Mouse (Mus musculus) forebrain, embryonic 13.5 days (tissue): ENCODE data around the gene Gpr55. TPM values are rescaled to one million over a fixed set of nuclear protein-coding genes. Genes with fewer than 3 reads are reported as not detected.

Experiments used
- ATAC-seq: fragments of 200-750 bp; cut with Nextera tagmentation; 2 replicates; pipeline ENCODE4 v1.8.0; 2017
- H3K27ac ChIP-seq: fragments of 300-500 bp; sonication (generic); 2 replicates; pipeline ENCODE4 v1.5.1; 2015; ENCODE audit warnings: inconsistent platforms, mild to moderate bottlenecking, moderate library complexity
- H3K27me3 ChIP-seq: fragments of 300-500 bp; sonication (generic); 2 replicates; pipeline ENCODE4 v1.6.1; 2015; ENCODE audit warnings: mild to moderate bottlenecking, inconsistent platforms
- H3K36me3 ChIP-seq: fragments of 300-500 bp; sonication (generic); 2 replicates; pipeline ENCODE4 v1.6.1; 2015; ENCODE audit warnings: mild to moderate bottlenecking, inconsistent platforms; ENCODE audit not compliant: poor library complexity, severe bottlenecking
- H3K4me1 ChIP-seq: fragments of 300-500 bp; sonication (generic); 2 replicates; pipeline ENCODE4 v1.6.1; 2015; ENCODE audit warnings: inconsistent platforms
- H3K4me2 ChIP-seq: fragments of 300-500 bp; sonication (generic); 2 replicates; pipeline ENCODE4 v1.6.1; 2015; ENCODE audit warnings: inconsistent platforms, mild to moderate bottlenecking, moderate library complexity
- H3K4me3 ChIP-seq: fragments of 300-500 bp; sonication (generic); 2 replicates; pipeline ENCODE4 v1.5.1; 2015; ENCODE audit warnings: mild to moderate bottlenecking, inconsistent platforms
- H3K9ac ChIP-seq: fragments of 300-500 bp; sonication (generic); 2 replicates; pipeline ENCODE4 v1.6.1; 2015; ENCODE audit warnings: mild to moderate bottlenecking, inconsistent platforms
- H3K9me3 ChIP-seq: fragments of 300-500 bp; sonication (generic); replicated peaks from 2 replicates; pipeline ENCODE4 v1.6.1; 2016; ENCODE audit warnings: inconsistent platforms
- WGBS: fragments of 180-500 bp; shearing (Covaris S2); methylation state at CpG from one replicate; pipeline ENCODE4 v1.1.7; 2015; 5-methylcytosine and 5-hydroxymethylcytosine counted together
- polyA plus RNA-seq: library from polyadenylated mRNA; unstranded; fragments of >200 nt; fragmentation: Nextera tagmentation; extraction: Ambion mirVana; gene quantifications from 2 replicates; pipeline ENCODE4 v1.2.1, GENCODE M21; 2015

Gene Gpr55
- polyA plus RNA-seq, 1 experiment from 2014 or later = not detected

DNA sequence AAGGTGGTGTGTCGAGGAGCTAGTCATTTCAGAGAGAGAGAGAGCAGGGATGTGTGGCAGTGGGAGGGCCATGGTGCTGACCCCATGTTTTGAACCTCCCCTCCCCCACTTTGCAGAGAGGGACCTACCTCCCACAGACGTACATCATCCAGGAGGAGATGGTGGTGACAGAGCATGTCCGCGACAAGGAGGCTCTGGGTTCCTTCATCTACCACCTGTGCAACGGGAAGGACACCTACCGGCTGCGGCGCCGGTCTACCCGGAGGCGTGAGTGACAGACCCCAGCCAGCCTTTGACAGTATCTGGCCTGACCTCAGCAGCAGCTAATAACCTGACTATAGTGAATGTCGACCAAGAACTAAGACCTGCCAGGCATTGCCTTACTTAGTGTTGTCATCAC is 53.9 kb downstream of the Gpr55 start:
- Histone ChIP-seq H3K9me3 (no peaks in the 10 kb centered on the region), H3K4me2 (no peak overlapping the region), H3K4me1 (peaks cover 14% of the 10 kb centered on the region), H3K36me3 (peaks cover 64% of the 10 kb centered on the region), H3K27ac (no peak overlapping the region), H3K27me3 (no peaks in the 10 kb centered on the region), H3K9ac (no peak overlapping the region), H3K4me3 (no peak overlapping the region)
- no peak for ATAC-seq
- 97% methylated on average over 12 of the region's 12 CpGs for WGBS

DNA sequence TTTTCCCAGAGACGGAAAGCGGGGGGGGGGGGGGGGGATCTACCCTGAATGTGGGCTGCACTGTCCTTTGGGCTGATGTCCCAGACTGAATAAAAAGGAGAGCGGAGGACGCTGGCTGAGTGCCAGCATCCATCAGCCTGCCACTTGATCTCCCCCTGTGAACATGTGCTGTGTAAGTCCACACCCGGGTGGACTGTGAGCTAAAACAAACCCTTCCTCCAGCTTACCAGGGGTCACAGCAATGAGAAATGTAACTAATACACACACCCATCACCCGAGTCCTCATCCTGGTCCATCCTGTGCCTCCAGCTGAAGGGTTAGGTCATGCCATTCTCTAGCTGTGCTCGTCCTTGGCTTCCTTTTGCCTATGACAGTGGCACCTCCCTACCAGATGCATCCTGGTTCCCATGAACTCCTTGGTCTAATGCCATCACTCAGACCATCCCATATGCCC is 58.7 kb downstream of the Gpr55 start:
- H3K36me3 ChIP-seq = peaks cover 43% of the 10 kb centered on the region
- H3K4me3 ChIP-seq = no peak overlapping the region
- H3K9ac ChIP-seq = no peak overlapping the region
- peaks cover 62% of the 10 kb centered on the region for H3K4me1 ChIP-seq
- peak; percentile 71 for ATAC-seq
- H3K27me3 ChIP-seq = no peaks in the 10 kb centered on the region
- 18% methylated on average over 7 of the region's 7 CpGs for WGBS
- peak overlapping the region; percentile 70 for H3K27ac ChIP-seq
- peak overlapping the region; percentile 30 for H3K4me2 ChIP-seq
- H3K9me3 ChIP-seq = no peaks in the 10 kb centered on the region

DNA sequence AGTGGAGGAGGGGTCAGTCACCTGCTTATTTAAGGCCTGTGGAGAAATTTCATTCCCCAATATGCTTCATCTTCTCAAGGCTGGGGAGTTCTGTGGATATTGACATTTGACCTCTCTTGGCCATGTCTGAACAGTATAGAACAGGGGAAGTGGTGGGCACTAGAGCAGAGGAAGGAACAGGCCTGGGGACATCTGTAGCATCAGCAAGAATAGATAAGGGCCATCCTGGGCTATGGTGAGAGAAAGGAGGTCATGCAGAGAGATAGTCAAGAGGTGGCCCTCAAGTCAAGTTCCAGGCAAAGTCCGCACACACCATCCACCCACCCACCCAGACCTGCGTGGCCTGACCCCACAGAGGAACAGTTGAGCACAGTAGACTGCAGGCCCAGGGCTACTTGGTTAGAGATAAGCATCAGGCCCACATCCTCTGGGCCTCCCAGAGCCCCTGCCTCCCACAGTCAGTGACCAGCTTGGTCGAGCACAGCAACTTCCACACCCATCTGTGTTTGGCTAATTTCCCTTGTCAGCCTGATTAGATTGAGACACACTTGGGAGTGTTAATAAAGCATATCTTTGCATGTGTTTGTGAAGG is 59.2 kb downstream of the Gpr55 start:
- Histone ChIP-seq H3K4me1 (peaks cover 67% of the 10 kb centered on the region), H3K9me3 (no peaks in the 10 kb centered on the region)

DNA sequence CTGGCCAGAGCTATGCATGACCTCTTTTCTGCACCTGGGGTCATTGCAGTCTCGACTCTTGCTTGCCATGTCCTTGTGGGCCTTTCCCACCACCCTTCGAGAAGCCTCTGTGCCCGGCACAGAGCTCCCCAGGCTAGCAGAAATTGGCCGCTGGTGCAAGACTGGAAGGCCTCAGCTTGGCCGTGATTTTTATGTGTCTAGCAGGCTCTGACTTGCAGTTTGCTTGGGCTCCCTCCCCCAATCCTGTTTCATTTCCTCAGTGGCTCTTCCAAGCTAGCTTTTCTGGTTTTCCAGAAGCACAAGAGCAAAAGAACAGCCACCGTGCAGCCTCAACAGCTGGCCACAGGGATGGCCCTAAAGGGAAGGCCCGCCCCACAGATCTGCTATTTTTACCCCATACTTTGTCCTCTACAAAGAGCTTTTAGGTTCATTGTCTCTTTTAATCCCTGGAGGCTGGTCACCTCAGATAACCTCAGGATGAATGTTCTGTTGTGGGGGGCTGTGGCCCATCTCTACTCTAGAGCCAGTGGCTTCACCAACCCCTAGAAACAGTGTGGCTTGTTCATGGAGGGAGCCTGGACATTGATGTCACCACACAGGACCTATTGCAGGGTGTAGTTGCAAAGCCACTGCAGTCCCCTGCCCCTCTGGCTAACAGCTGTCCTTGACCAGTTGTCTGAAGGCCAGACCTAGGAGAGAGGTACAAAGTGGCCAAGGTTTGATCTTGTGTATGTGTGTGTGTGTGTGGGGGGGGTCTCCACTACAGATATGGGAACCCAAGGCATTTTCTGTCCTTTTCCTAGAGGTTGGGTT is 60.1 kb downstream of the Gpr55 start:
- Histone ChIP-seq H3K9me3 (no peaks in the 10 kb centered on the region), H3K9ac (peak overlapping the region; percentile 53; the same call in 1 of the 2 replicates), H3K27ac (peak overlapping the region; percentile 70), H3K4me3 (no peak overlapping the region), H3K27me3 (no peaks in the 10 kb centered on the region), H3K4me1 (peaks cover 76% of the 10 kb centered on the region), H3K36me3 (peaks cover 29% of the 10 kb centered on the region), H3K4me2 (no peak overlapping the region; the same call in 1 of the 2 replicates)
- no peak for ATAC-seq
- WGBS = 70% methylated on average over 7 of the region's 7 CpGs

More for the DNA sequence above, 59.2 kb downstream of the Gpr55 start:
- peak; percentile 56 for ATAC-seq
- H3K4me3 ChIP-seq = no peak overlapping the region
- peak overlapping the region; percentile 70 for H3K27ac ChIP-seq
- peaks cover 38% of the 10 kb centered on the region for H3K36me3 ChIP-seq
- 50% methylated on average over 3 of the region's 3 CpGs for whole genome bisulfite sequencing
- peak overlapping the region; percentile 30; the same call in 1 of the 2 replicates for H3K4me2 ChIP-seq
- no peak overlapping the region for H3K9ac ChIP-seq
- no peaks in the 10 kb centered on the region for H3K27me3 ChIP-seq

DNA sequence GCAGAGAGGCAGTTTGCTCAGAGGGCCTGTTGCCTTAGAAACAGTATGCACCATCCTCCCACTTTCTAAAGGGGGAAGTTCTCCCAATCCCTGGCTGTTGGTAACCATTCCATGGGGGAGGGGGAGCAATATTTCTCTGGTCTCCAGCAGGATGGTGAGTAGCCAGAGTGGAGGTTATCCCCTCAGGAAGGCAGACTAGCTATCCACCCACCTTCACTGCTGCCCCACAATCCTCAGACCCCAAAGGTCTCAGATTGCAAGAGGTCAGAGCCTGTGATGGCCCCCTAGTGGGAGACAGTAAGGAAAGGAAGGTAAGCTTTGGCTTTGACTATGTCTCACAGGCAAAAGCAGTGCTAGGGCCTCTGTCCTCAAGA is 61.4 kb downstream of the Gpr55 start:
- Histone ChIP-seq H3K4me1 (peaks cover 83% of the 10 kb centered on the region), H3K9ac (peak overlapping the region; percentile 37; the same call in 1 of the 2 replicates), H3K27ac (peak overlapping the region; percentile 87), H3K27me3 (no peaks in the 10 kb centered on the region), H3K9me3 (no peaks in the 10 kb centered on the region), H3K4me2 (peak overlapping the region; percentile 89), H3K4me3 (peak overlapping the region; percentile 2; the same call in 1 of the 2 replicates), H3K36me3 (peaks cover 16% of the 10 kb centered on the region)
- ATAC-seq = no peak

DNA sequence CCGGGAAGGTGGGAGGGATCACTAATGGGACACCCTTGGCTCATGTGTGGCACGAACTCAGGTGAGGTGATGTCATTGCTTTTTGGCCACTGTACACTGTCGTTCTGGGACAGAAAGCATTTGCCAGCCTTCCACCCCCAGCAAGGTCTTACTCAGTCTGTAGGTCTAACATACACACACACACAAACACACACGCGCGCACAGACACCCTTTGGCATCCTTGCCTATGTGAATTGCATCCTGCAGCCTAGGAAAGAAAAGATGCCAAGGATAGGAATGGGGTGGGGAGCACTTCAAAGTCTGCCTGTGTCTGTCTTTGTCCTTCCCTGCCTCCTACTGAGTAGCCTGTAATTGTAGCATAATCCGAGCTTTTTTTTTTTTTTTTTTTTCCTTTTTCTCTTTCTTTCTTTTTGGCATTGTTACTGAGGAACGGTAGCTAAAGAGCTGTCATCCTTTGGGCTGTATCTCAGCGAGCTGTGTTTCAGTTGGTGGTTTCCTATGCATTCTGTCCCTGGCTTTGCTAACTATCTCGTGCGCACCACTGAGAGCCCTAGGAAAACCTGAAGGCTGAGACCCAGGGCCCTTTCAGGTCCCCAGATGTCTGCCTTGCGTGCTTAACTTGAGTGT is 61.9 kb downstream of the Gpr55 start:
- no peak for ATAC-seq
- peaks cover 85% of the 10 kb centered on the region for H3K4me1 ChIP-seq
- H3K9me3 ChIP-seq = no peaks in the 10 kb centered on the region
- peaks cover 11% of the 10 kb centered on the region for H3K36me3 ChIP-seq
- whole genome bisulfite sequencing = 19% methylated on average over 12 of the region's 12 CpGs
- H3K9ac ChIP-seq = peak overlapping the region; percentile 50
- H3K4me3 ChIP-seq = peak overlapping the region; percentile 2
- peak overlapping the region; percentile 89 for H3K4me2 ChIP-seq
- no peaks in the 10 kb centered on the region for H3K27me3 ChIP-seq
- H3K27ac ChIP-seq = peak overlapping the region; percentile 87

DNA sequence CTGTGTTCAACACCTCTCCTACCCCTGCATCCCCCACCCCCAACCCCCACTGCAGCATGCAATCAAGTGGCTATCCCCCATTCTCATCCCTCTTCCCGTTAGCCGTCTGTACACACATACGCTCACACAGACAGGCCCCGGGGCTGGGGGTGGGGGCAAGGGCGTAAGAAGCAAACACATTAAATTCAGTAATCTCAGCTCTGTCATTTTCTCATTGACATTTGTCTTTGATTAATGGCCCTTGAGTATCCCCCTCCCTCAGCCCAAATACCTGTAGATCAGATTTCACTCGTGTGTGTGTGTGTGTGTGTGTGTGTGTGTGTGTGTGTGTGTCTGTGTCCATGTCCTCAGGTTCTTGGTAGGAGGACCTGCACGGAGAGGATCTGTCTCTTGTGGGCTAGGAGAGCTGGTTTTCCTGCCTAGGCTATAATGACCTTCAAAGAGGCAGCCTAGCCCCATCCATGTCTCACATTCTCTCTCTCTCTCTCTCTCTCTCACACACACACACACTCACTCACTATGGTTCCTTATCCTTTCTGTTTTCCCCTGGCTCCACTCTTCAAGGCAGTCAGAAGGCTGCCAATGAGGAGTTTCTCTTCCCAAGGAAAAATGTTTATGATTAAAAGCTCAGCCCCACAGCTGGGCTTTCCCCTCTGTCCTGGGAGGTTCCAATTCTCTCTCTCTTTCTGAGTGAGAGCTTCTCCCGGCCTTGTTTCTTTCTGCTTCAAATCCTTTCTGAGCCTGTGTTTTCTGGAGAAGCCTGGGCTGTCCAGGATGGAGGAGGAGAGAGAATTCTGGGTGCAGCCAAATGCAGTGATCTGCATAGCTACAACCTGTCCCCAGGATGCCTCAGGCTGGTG is 62.7 kb downstream of the Gpr55 start:
- Histone ChIP-seq H3K27me3 (no peaks in the 10 kb centered on the region), H3K4me2 (peak overlapping the region; percentile 89), H3K9ac (peak overlapping the region; percentile 50), H3K4me3 (peak overlapping the region; percentile 3), H3K36me3 (peaks cover 4% of the 10 kb centered on the region), H3K4me1 (peaks cover 87% of the 10 kb centered on the region), H3K27ac (peak overlapping the region; percentile 87), H3K9me3 (no peaks in the 10 kb centered on the region)
- ATAC-seq = no peak
- WGBS = 24% methylated on average over 8 of the region's 8 CpGs

DNA sequence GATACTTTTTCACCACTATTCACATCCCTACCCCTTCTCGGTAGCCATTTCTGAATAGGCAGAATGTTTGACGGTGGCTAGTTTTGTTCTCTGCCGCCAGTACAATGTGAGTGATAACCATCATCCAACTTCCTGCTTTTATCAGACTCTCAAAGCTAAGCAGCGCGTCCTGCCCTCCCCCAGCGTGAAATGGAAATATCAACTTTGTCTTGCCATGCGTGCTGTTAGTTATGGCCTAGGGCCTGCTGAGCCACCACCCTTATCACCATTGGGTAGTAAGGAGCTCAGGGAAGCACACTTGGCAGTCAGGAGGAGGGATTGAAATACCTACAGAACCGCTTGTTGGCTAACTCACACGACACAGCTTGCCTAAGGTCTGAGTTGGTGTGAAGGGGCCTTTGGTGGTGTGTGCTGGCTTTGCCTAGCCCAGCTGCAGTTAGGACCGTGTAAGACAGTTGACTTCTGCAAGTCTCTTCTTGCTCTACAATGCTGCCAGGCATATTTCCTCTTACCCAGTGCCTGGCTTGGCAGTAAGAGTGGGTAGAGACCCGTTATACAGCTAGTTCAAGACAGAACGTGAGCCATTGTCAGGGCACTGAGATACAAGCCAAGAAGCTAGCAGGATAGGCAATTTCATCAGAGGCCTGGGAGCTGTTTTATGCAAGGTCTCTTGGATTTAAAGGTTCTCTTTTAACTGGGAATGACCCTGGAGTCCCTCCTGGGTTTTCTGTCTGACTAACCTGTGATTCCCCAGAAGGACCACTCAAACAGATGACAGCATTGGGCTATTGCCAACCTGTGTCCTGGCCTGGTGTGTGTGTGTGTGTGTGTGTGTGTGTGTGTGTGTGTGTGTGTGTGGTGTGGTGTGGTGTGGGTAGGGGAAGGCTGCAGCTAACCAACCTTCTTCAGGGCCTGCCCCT is 63.8 kb downstream of the Gpr55 start:
- peak overlapping the region; percentile 70; the same call in 1 of the 2 replicates for H3K4me3 ChIP-seq
- ATAC-seq = no peak
- H3K9me3 ChIP-seq = no peaks in the 10 kb centered on the region
- H3K9ac ChIP-seq = peak overlapping the region; percentile 51
- no peaks in the 10 kb centered on the region for H3K27me3 ChIP-seq
- 72% methylated on average over 12 of the region's 12 CpGs for WGBS
- no peaks in the 10 kb centered on the region for H3K36me3 ChIP-seq
- peak overlapping the region; percentile 89 for H3K4me2 ChIP-seq
- H3K27ac ChIP-seq = peak overlapping the region; percentile 87
- peaks cover 76% of the 10 kb centered on the region for H3K4me1 ChIP-seq

DNA sequence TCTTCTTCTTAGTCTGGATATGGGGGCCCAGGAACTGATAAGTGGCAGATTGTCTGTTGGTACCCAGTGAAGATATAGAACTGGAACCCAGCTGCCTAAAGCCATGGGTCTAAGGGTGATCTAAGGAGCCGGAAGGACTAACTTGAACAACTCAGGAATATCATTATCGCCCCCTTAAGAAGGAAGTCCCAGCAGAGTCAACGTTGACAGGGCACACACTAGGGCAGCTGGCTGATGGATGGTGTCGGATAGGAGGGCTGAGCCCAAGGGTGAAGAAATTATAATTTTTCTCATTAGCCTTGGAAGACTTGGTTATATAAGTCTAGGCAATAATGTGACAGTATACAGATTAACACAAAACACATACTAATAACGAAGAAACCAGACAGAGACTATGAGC is 64.7 kb downstream of the Gpr55 start:
- Histone ChIP-seq H3K27ac (peak overlapping the region; percentile 77; the same call in 1 of the 2 replicates), H3K36me3 (no peaks in the 10 kb centered on the region), H3K4me2 (peak overlapping the region; percentile 89), H3K27me3 (no peaks in the 10 kb centered on the region), H3K4me3 (peak overlapping the region; percentile 70), H3K9me3 (no peaks in the 10 kb centered on the region), H3K9ac (peak overlapping the region; percentile 77), H3K4me1 (peaks cover 67% of the 10 kb centered on the region)
- ATAC-seq = no peak
- WGBS = 67% methylated on average over 5 of the region's 5 CpGs

DNA sequence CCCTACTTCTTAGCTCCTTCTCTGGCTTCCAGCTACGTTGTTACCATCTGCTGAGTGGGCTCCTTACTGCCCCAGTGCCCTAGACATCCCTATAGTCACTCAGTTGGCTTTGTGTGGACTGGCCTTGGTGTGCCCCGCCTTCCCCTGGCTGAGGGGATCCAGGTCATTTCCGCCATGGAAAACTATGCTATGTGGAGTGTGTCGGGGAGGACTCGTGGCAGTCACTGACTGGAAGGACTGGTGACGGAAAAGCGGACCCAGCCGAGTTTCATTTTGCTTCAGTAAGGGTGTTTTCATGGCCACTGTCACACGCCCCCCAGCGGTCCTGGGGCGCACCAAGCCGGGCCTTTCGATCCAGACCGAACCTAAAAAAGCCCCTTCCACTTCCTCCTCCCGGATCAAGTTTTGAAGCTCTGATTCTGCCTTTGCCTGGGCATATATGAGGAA is 65.4 kb downstream of the Gpr55 start:
- Histone ChIP-seq H3K4me1 (peaks cover 60% of the 10 kb centered on the region), H3K9ac (peak overlapping the region; percentile 77), H3K27me3 (no peaks in the 10 kb centered on the region), H3K4me2 (peak overlapping the region; percentile 89), H3K4me3 (peak overlapping the region; percentile 70), H3K27ac (peak overlapping the region; percentile 77), H3K9me3 (no peaks in the 10 kb centered on the region), H3K36me3 (no peaks in the 10 kb centered on the region)
- peak; percentile 42 for ATAC-seq
- WGBS = 1% methylated on average over 15 of the region's 15 CpGs
